Mouse (Mus musculus): ENCODE results near the gene Stap1.

The Stap1 gene

DNA sequence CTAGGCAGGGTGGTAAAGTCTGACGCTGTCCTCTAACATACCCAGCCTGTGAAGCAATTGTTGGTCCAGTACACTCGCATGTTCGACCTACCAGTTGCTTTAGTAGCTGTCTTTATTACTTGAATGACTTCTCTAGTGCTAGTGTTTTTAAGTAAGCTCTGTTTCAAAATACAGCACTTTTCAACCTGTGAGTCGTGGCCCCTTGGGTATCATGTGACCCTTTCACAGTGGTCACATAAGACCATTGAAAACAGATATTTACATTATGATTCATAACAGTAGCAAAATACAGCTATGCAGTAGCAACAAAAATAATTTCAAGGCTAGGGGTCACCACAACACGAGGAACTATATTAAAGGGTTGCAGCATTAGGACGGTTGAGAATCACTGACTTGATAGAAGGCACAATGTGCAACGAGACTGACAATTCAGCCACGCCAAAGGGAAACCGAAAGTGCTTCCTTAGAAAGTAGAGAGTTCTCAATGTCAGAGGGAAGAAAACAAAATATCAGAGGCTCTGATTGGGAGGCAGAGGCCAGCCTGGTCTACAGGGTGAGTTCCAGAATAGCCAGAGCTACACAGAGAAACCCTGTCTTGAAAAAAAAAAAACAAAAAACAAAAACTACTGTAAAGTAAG, 47.0 kb downstream of the Stap1 start:
- DNase-seq (ENCODE audit: extremely low read depth, insufficient read length, low spot score): no peak

GRCm38 (mm10) chr5:86128749-86129148, 57.2 kb downstream of the Stap1 start:
- no peak for DNase-seq (ENCODE audit: extremely low read depth, insufficient read length, low spot score)

GRCm38 (mm10) chr5:86129828-86130227, 58.3 kb downstream of the Stap1 start:
- no peak for DNase-seq (ENCODE audit: extremely low read depth, insufficient read length, low spot score)
